Mouse (Mus musculus): ENCODE data around the gene Rusc1. TPM values are rescaled to one million over a fixed set of nuclear protein-coding genes. Genes with fewer than 3 reads are reported as not detected.

Gene Rusc1
- total RNA-seq (2014; fragmentation: Nextera tagmentation), result 34.0 and 34.2 TPM in 2 replicates
- 11.4 and 19.3 TPM in 2 replicates for total RNA-seq (2017)

GRCm38 (mm10) chr3:89093175-89093574 lies at the start of gene Rusc1:
Gene Rusc1 (minus strand): TSS chr3:89093311.
- peak; percentile 52 for ATAC-seq (replicated peaks; ENCODE audit: poor library complexity, severe bottlenecking)

GRCm38 (mm10) chr3:89136365-89136764 lies 43.3 kb upstream of the Rusc1 start:
- ATAC-seq (replicated peaks; ENCODE audit: poor library complexity, severe bottlenecking), result peak; percentile 79

GRCm38 (mm10) chr3:89135958-89136357 lies 42.8 kb upstream of the Rusc1 start, which contains the start of gene Pklr:
Gene Pklr (plus strand): TSS chr3:89136142.
- no peak for ATAC-seq (replicated peaks; ENCODE audit: poor library complexity, severe bottlenecking)

DNA sequence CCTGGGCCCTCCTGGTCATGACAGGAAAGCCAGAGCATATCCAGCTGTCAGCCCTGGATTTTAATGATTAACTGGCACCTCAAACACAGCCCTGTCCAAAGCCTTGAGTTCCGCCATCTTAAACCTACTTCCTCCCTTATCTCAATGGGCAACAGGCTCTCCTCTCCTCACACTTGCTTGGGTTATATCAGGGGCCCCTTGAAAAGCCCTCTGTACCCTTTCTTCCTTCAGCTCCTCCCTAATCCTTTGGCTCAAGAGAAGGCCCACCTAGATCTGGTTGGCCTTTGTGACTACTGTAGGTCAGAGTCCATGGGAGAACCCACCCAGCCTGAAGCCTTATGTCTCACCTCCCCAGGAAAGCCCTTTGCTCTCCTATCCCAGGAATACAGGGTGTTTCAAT lies 40.6 kb upstream of the Rusc1 start:
- ATAC-seq (replicated peaks; ENCODE audit: poor library complexity, severe bottlenecking), result no peak

- ATAC-seq (replicated peaks; ENCODE audit: poor library complexity, severe bottlenecking), result no peak
Observed at GRCm38 (mm10) chr3:89133063-89133450, 39.9 kb upstream of the Rusc1 start.

DNA sequence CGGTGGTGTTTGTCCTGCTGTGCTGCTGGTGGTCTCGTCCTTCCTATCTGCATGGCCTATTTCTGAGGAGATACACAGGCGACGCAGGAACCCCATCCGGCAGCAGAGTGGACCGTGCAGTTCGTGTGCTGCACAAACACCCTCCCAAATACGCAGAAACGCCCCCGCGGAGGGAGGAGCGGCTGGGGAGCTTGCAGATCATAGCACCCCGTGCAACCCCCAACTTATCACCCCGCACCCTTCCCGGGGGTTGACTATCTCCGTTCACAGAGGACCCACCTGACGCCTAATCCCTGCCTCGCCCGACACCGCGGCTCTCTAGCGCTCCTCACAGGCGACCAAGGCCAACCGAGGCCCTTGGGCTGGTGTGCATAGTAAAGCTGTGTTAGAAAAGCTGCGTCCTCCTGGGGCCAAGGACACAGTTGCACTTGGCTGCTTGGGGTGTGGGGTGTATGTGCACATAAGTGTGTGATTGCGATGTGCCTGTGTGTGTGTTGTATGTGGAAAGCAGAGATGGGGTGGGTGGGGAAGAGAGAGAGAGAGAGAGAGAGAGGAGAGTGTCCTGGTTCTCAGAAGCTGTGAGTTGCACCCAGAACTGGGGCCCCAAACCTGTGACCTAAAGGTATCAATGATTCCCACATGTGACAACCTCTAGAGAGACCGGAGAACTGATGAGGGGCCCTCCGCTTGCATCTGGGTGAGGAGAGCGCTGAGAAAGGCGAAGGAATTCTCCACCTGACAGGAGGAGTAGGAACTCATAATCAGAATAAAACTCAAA lies 39.4 kb upstream of the Rusc1 start:
- ATAC-seq (replicated peaks; ENCODE audit: poor library complexity, severe bottlenecking), result peak; percentile 35; the same call in 1 of the 2 replicates

DNA sequence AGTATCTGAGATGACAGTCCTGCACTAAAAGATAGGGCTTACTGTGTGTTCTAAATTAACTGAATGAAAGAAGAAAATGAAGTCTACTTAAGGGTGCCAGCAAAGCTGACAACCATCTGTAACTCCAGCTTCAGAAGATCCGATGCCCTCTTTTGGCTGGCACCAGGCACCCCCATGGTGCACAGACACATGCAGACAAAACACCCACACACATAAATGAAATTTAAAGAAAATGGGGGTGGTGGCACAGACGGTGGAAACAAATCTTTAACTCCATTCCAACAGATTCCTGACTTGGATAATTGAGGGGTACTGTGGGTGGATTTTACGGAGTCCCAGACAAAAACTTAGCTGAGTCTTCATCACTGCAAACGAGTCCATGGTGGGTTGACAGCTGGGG lies 38.7 kb upstream of the Rusc1 start:
- no peak for ATAC-seq (replicated peaks; ENCODE audit: poor library complexity, severe bottlenecking)

GRCm38 (mm10) chr3:89129908-89130307 lies 36.8 kb upstream of the Rusc1 start:
- ATAC-seq (replicated peaks; ENCODE audit: poor library complexity, severe bottlenecking), result no peak

DNA sequence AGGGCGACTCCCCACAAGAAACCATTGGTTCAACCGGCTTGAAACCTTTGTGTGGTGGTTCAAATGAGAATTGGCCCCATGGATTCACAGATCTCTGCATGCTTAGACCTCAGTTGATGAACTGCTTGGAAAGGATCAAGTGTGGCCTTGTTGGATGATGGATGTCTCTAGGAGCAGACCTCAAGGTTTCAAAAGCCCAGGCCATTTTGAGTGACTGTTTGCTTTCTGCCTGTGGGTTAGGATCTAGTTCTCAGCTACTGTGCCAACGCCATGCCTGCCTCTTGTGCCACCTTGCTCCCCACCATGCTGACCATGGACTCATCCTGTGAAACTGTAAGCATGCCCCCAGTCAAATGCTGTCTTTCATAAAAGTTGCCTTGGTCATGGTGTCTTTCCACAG lies 32.9 kb upstream of the Rusc1 start:
- ATAC-seq (replicated peaks; ENCODE audit: poor library complexity, severe bottlenecking), result no peak

GRCm38 (mm10) chr3:89124241-89124640 lies 31.1 kb upstream of the Rusc1 start:
- no peak for ATAC-seq (replicated peaks; ENCODE audit: poor library complexity, severe bottlenecking)

- no peak for ATAC-seq (replicated peaks; ENCODE audit: poor library complexity, severe bottlenecking)
Observed at GRCm38 (mm10) chr3:89123313-89123712, 30.2 kb upstream of the Rusc1 start.

GRCm38 (mm10) chr3:89115522-89115921 lies 22.4 kb upstream of the Rusc1 start:
- peak; percentile 46; the same call in 1 of the 2 replicates for ATAC-seq (replicated peaks; ENCODE audit: poor library complexity, severe bottlenecking)

DNA sequence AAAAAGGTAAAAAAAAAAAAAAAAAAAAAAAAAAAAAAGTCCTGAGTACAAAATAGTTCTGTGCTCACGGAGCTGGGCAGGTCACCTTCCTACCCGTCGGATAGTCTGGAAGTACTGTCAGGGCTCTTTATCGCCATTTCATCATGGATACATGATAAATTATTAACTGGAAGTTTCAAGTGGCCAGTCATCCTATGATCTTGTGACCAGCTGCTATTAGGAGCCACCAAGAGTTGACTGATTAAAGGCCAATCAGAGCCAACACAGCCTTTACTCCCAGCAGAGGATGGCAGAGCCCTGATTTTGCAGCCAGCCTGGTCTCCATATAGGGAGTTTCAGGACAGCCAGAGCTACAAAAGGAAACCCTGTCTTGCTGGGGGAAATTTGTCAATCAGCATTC lies 19.9 kb upstream of the Rusc1 start:
- no peak for ATAC-seq (replicated peaks; ENCODE audit: poor library complexity, severe bottlenecking)

- no peak for ATAC-seq (replicated peaks; ENCODE audit: poor library complexity, severe bottlenecking)
Observed at GRCm38 (mm10) chr3:89108146-89108545, 15.0 kb upstream of the Rusc1 start.

DNA sequence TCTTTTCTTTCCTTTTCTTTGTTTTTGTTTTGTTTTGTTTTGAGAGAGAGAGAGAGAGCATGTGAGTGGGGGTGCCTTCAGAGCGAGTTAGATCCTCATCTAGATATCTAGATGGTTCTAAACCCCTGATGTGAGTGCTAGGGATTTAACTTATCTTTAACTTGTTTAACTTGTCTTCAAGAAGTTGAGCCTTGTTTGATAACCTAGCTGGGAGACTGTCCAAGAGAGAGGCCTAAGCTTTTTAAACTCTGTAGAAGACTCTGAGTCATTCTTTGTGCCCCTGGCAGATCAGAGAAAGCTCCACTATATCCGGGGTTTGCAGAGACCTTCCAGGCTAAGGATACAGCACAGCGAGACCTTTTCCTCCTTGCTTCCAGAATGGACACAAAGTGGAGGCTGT lies 14.4 kb upstream of the Rusc1 start:
- no peak for ATAC-seq (replicated peaks; ENCODE audit: poor library complexity, severe bottlenecking)

DNA sequence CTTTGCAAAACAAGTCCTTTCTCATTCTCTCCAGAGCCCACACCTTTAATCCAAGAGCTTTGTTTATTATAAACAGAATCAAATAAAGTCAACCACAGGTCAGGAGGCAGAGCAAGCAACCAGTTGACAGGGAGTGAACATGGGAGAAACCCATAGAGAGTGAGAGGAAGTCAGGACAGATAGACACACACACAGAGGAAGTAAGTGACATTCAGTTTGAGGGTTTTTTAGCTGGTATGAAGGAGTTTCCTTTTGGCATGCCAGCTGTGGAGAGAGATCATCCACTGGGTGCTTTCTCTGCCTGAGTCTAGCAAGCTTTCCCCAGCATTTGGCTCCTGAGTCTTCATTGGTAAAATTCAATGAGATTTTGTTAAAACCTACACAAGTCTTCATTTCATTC lies 13.8 kb upstream of the Rusc1 start:
- ATAC-seq (replicated peaks; ENCODE audit: poor library complexity, severe bottlenecking), result no peak

DNA sequence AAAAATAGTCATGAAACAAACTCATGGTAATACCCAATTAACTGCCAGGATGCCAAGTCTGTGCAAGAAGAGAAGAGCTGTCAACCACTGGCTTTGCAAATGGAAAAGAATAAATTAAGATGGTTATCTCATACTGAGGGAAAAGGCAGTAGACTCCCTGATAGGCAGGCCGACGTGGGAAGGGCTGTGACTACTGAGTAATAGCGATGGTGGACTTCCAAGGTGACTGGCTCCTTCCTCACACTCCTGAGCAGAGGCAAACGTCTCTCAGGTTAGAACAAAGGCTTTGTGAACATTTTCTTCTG lies 10.1 kb upstream of the Rusc1 start:
- no peak for ATAC-seq (replicated peaks; ENCODE audit: poor library complexity, severe bottlenecking)

- ATAC-seq (replicated peaks; ENCODE audit: poor library complexity, severe bottlenecking), result peak; percentile 55
Observed at GRCm38 (mm10) chr3:89102495-89103290, 9.6 kb upstream of the Rusc1 start.

GRCm38 (mm10) chr3:89101812-89102494 lies 8.8 kb upstream of the Rusc1 start, which contains the start of gene Fdps:
Gene Fdps (minus strand): TSS chr3:89101959.
- ATAC-seq (replicated peaks; ENCODE audit: poor library complexity, severe bottlenecking), result peak; percentile 93

DNA sequence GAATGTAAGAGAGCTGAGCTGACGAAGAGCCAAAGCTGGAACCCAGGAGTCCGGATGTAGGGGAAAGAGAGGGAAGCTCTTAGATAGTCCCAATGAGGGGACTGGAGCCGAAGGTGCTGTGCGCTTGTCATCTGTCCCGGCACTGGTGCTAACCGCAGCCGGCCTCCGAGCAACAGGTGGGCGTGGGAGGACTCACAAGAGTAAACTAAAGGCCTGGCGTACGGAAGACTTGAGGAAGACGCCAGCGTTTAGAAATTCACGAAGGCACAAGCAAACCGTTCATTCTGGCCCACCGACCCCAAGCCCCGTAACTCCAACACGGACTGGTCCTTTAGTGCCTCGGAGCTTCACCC lies 8.3 kb upstream of the Rusc1 start:
- ATAC-seq (replicated peaks; ENCODE audit: poor library complexity, severe bottlenecking), result 0 out of 2 replicates have a peak, but pooled peaks have one; percentile 11

DNA sequence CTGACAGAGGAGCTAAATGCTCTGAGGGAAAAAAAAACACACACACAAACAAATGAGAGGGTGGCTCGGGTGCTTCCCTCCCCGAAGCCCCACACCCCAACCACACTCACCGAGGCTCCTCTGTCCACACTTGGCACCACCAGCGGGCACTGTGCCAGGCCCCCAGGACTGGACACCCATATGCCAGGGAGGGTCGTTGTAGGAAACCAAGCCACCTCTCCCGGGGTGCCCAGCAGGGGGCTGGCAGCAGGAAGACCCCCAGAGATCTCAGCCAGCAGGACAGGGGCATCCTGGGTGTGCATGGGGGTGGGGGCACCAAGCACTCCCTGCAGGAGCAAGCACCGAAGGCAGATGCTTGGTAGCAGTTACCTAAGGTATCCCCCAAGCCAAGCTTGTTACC lies 7.7 kb upstream of the Rusc1 start, which contains the start of gene Gm43738:
TSS of gene Gm43738 (minus strand) at position 289 of the 400 bp plus-strand sequence.
- no peak for ATAC-seq (replicated peaks; ENCODE audit: poor library complexity, severe bottlenecking)

Data from granulocyte monocyte progenitor cell, adult 5-6 weeks (primary cell).